Mouse (Mus musculus): ENCODE measurements around the gene Scgb1b30.
"Not testable (repeated sequence)": the region's sequence is repeated elsewhere in the genome, so short reads cannot be mapped to it uniquely, and the experiment has no call there.

Gene Scgb1b30

DNA sequence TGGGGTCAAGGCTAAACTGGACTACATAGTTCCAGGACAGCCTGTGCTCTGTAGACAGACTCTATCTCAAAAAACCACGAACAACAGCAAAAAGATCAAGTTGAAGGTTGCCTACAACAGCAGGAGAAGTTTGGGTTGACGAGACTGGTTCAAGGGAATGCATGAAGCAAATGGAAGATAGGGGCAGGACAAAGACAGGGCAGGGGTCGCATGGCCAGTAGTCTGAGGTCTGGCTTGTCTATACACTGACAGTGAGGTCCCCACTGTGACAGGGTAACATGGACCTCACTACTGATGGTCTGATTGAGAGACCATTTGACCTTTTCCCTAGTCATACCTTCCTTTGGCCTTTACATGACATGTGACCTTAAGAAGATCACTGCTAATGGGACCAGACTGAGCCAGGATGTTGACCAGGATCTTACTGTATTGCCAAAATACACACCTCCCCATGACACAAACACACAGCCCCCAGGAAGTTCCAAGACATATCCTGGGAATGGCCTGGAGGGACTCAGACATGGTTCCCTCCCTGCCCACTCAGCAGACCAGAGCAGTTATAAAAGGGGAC is at the start of gene Scgb1b30:
TSS of gene Scgb1b30 (plus strand) at position 521 of the 571 bp plus-strand sequence.
- DNase-seq (ENCODE audit: low spot score): no peak

DNA sequence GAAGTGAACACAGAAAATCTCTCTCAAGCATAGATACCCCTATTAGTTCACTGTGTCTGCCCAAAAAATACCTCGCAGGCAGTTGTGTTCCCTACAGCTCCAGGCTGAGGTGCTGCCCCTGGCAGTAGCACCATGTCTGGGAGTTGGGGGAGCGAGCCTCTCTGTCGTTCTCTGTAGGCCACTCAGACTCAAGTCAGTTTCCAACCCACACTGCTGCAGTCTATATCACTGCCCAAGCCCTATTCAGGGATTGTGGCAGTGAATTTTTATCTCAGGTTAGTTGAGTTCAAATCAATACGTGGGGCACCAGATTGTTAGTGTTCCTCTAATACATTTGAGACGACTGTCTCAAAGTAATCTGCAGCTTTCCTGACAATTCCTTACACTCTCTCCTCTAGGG is 27.1 kb upstream of the Scgb1b30 start:
- not testable (repeated sequence) for DNase-seq (ENCODE audit: low spot score)

DNA sequence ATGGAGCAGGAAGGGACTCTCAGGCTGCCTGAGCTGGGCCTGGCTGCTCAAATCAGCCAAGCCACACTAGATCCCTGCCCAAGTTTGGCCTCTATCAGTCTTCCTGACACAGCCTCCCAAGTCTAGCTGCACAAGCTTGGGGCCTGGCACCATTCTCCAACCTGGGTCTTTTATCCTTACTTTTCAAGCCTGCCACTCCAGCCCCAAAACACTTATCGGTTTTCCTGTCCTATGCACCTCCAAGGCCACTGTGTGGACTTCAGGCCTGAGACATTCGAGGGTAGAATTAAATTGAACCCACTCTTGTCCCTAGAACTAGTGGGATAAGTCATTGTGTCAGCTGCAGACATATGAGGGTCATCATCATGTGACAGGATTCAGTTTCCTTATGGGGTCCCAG is 4.8 kb downstream of the Scgb1b30 start:
- no peak for DNase-seq (ENCODE audit: low spot score)

DNA sequence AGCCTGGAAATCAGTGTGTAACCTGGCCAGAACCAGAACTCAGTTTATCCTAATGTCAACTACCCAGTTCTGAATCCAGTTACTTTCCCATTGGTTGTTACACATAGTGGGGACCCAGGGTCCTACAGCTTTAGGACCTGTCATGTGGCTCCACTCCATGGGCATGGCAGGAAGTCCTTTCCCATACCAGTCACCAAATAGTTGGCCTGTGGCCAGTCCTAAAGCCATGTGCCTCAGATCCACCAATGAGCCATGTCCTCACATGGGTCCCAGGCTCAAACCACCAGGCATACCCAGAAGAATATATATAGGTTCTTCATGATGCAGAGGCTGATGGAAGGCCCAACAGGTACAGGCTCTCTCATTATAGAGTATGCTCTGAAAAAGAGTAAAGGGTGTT is 6.0 kb downstream of the Scgb1b30 start:
- no peak for DNase-seq (ENCODE audit: low spot score)

DNA sequence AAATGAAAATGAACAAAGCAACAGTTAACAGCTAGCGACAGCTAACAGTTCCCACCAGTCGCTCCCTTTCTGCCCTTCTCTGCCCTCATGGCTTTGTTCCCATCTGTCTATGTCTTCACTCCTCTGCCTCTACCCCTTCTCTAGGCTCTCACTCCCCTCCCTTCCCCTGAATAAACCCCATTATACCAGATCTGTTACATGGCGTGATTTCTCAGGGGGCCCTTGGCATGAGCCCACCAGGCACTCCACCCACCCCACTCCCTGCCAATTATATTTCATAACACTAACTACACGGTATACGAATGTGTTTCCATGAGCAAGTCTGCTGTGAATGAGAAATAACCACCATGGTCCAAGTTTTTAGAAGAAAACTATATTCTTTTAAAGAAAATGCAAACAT is 14.0 kb downstream of the Scgb1b30 start:
- no peak for DNase-seq (ENCODE audit: low spot score)

DNA sequence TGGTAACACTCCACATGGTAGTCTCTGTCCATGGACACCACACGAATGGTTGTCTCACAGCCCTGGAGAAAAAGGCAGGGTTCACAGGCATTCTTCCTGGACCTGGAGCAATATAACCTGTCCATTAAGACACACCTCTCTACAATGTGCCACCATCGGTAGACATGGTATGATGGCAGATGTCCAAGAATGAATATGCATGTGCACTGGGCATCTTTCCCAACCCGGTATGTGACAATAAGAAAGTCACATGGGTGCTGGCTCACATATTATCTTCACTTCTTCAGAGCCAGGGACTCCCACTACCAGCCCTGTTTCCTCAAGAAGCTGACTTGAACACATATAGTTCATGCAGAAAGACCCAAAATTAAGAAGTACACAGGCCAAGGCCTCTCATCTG is 21.4 kb downstream of the Scgb1b30 start:
- DNase-seq (ENCODE audit: low spot score): no peak

DNA sequence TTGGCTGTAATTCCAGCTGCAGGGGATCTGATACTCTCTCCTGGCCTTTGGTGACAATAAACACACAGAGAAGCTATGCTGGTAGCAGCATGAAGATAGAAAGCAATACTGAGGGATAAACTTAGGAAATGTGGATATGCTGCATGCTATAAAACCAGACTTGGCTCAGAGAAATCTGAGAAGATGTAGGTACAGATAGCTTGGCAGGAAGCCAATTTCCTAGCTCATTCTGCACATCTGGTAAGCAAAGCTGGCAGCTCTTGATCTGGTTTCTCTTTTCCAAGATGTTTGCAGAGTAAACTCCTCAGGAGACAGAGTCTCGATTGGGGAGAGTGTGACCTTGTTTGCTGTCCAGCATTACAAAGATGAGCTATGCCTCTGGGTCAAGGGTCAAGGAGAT is 25.4 kb downstream of the Scgb1b30 start:
- DNase-seq (ENCODE audit: low spot score): not testable (repeated sequence)

DNA sequence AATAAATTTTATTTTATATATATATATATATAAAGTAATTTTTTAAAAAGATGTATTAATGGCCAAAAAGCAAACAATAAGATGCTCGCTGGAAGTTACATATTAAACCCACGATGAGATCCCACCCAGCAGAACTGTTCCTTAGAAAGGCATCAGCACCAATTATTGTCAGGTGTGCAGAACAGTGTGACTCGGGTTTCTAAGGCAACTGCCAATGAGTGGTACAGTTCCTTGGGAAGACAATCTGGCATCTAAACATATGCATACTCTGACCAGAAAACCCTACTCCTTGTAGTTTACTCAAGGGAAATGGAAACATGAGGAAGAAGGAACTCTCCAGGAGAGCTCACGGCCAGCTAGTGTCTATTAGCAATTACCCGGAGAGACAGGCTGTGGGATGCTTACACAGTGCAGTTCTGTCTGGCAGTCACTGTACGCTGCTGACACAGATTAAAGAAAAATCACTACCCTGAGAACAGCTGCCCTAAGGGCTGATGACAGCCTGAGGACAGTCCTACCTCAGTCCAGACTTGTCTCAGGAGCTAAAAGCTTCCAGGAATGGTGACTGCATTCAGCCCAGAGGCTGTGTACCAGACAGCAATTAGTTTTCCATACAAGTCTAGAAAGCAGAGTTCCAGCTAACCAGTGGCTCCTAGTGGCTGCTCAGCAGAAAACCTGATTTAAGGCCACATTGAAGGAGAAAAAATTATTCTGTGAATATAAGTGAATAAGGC is 27.9 kb downstream of the Scgb1b30 start:
- no peak for DNase-seq (ENCODE audit: low spot score)

DNA sequence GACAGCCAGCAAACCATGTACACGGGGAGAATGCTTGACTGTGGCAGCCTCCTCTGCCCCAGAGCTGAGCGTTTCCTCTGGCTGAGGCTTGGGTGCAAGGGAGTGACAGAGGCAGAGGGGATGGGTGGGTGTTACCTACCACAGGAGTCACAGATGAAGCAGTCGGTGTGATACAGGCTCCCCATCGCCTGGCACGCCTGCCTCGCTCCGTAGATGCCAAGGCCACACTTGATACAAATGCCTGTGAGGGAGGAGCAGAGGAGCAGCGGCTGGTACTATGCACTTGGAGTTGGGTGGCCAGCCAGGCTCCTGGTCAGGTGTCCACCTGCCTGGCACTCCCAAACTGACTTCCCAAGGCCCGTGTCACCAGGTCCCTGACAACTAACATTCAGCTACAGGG is 30.1 kb downstream of the Scgb1b30 start:
- no peak for DNase-seq (ENCODE audit: low spot score)

DNA sequence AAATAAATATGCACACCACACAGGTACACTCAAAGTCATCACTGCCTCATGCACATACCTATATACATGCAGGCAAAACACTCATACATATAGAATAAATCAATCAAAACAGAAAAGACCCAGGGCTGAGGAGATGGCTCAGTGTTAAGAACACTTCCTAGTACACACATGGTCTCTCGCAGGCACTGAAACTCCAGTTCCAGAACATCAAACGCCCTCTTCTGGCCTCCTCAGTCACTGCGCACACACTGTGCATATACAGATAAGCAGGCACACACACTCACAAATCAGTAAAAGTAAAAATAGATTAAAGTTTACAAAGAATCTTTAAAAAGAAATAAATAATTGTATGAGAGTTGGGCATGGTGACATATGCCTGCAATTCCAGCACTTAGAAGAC is 31.1 kb downstream of the Scgb1b30 start:
- DNase-seq (ENCODE audit: low spot score): no peak

DNA sequence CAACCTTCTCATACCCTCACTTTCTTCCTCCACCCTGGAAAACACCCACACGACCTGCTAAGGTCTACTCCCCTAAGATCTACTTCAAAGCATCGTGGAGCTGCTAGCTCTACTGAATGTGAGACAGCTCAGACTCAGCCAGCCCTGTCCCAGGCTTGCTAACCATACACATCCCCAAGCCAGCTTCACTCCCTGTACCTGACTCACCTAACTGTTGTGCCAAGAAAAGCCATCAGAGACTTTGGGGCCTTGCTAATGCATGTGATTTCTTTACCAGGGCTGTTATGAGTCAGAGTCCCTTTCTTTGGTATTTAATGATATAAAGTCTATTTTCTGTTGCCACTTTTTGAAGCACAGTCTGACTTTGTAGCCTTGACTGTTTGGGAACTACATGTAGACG is 35.9 kb downstream of the Scgb1b30 start:
- DNase-seq (ENCODE audit: low spot score): no peak

DNA sequence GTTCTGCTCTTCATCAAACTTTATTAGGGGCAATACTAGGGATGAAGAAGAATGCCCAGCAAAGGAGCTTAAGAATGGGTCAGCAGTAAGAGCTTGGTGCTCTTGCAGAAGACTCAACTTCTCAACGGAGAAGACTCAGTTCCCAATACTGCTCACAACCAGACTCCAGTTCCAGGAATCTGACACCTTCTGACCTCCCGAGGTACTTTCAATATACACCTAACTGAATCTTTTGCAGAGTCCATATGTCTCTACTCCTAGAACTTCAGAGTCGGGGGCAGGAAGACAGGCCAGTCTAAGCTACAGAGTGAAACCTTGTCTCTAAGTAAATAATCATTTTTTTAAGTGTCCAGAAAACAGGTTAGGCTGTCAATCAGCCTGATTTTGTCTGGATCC is 36.7 kb downstream of the Scgb1b30 start:
- no peak for DNase-seq (ENCODE audit: low spot score)

DNA sequence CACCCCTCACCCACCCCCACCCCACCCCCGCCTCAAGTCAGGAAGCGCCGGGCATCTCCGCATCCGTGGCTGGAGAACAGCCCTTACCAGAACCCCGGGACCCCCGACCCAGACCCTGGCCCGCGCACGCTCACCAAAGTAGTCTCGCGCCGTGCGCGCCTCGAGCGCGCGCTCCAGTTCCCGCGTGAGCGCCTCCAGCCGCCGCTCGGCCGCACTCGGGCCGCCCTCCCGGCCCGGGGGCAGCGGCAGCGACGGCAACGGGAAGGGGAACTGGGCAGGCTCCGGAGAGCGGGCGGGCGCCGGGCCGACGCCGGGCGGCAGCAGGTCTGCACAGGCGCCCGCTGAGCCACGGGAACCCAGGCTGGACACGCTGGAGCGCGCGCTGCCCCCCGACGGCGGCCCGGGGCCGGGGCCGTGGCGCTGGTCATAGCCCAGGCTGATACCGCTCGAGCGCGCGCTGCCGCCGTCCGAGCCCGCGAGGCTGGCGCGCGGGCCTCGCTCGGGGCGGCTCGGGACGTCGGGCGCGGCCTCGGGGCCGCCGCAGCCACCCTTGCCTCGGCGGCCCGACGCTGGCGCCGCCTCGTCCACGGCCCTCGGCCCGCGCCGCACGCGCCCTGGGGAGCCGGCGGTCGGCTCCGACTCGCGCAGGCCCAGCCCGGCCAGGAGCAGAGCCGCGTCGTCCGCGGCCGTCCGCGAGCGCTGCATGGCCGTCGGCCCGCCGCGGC is 37.3 kb downstream of the Scgb1b30 start:
- no peak for DNase-seq (ENCODE audit: low spot score)

DNA sequence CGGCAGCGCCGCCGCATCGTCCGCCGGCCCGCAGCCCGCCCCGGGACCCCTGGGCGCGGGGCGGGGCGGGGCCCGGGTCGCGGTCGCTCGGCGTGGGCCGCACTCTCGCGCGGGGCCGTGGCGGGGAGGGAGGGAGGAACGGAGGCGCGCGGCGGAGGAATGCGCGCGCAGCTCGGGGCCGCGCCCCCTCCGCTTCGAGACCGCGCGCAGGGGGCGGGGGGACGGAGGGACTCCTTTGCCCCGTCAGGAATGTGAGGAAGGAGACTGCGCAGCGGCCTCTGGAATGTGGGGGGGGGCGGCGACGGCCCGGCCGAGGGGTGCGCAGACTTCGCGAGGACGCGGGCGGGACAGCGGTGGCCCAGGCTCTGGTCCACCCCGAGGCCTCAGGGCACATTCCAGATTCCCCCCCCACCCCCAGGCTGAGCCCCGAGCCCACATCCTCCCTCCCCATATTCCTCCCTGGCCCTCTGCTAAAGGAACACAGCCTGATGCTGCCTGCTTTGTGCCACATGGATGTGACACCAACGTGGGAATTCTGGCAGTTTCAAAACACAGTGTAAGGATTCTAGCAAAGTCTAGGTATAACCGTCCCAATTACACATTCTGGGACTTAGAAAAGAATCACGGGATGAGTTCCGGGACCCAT is 38.0 kb downstream of the Scgb1b30 start, which contains the start of gene Wtip:
TSS of gene Wtip (minus strand) at position 152 of the 646 bp plus-strand sequence.
- DNase-seq (ENCODE audit: low spot score): peak; percentile 67

DNA sequence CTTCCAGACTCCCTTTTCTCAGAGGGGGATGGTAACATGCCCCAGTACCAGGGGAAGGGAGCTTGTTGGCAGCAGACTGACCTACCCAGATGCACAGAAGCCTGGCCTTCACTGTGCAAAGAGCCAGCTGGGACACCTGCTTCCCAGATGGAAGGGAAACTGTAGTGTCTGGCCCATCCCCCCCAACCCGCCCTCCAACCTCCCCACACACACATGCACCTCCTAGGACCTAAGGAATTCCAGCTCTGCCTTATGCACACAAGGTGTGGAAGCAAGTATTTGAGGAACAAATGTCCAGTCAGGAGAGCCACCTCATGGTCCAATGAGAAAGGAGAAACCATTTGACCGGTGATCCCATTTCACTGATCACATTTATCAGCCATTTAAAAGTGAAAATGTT is 39.1 kb downstream of the Scgb1b30 start:
- no peak for DNase-seq (ENCODE audit: low spot score)

DNA sequence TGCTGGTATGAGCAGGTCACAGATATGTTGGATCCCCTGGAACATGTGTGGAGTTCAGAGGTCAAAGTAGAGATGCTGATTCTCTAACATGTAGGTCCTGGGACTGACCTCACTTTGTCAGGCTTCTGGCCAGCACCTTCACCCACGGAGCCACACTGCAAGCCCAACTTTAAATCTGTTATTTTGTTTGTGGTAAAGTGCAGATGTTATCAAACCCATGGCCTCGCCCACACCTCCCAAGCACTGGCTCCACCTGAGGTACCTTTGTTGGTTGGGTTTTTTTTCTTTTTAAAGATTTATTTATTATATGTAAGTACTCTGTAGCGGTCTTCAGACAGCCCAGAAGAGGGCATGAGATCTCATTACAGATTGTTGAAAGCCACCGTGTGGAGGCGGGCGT is 44.3 kb downstream of the Scgb1b30 start:
- DNase-seq (ENCODE audit: low spot score): no peak

DNA sequence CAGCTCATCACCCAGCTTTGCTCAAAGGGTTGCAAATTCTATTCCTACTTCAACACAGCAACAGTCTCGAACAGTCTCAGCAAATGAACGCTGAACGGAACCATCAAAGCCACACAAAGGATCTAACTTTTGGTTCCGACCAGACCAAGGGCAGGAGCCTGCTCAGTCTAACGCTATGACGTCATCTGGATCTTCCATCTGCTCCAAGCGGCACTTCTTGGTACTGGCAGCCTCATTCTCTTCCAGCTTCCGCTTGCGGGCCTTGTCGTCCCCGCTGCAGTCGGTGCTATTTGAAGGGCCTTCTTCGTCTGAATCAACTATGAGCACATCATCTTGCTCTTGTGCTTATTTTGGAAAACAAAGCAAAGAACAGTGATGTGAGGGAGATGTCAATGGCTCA is 45.9 kb downstream of the Scgb1b30 start:
- no peak for DNase-seq (ENCODE audit: low spot score)

DNA sequence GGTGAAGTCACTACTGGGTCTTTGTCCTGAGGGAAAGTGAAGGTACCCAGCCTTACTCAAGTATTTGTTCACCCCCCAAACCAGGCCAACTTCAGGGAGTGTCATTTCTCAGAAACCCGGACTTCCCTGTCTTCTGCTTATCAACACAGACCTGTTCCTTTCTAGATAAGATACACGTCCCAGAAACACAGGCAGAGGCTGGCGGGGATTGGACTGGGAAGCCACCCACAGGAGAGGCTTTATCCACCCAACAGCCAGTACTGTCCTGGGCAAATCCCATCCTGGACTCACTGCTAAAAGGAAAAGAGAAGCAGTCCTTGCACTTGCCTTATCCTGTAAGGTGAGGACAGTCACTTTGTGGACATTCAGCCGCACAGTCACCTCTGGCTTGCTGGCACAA is 52.0 kb downstream of the Scgb1b30 start:
- DNase-seq (ENCODE audit: low spot score): no peak
